Mouse (Mus musculus): ENCODE results near the gene Gm10477. TPM values are rescaled to one million over a fixed set of nuclear protein-coding genes. Genes with fewer than 3 reads are reported as not detected.
"Not testable (repeated sequence)": the region's sequence is repeated elsewhere in the genome, so short reads cannot be mapped to it uniquely, and the experiment has no call there.

Gm10477 gene
- not detected for total RNA-seq (2021)

DNA sequence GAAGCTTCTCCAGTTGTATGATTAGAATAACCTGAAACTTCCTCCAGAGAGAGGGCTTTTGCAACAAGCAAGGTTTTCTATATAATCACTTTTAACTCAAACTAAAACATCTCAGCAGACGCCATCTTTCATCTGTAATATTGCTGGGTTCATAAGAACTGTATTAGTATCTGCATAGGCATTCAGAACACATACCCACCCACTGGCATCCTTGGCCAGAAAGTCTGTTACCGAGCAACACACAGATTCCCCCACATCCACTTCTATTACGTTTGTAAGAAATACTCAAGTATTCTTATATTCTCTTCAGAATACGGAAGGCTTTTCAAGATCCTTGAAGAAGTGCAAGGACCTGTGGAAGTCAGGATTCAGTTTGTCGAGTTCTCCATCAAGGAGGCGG, at the start of gene Gm10477:
Gene Gm10477, plus strand, starts transcription at position 301 of the 400 bp plus-strand sequence.
- DNase-seq; intact Hi-C loops (cut with DNase I): not testable (repeated sequence)

GRCm38 (mm10) chrX:56477553-56477952, 47.0 kb upstream of the Gm10477 start:
- intact Hi-C loops (cut with DNase I): no loop called here
- no peak for DNase-seq

DNA sequence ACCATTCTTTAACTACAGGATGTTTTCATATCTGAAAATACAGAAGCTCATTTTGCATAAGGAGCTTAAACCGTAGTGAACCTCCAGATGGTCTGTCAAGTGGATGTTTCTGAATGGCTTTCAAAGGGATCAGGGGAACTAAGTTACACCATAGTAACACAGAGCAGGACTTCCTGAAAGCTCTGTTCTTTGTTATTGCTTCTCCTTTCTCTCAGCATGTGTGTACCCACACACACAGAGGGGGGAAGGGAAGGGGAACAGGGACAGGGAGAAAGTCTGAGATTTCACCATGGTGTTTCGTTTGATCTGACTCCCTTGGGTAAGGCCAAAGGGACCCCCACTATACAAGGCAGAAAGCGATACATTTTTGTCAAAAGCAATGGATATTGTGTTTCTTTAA, 42.6 kb upstream of the Gm10477 start:
- intact Hi-C loops (cut with DNase I): no loop called here
- no peak for DNase-seq

- intact Hi-C loops (cut with DNase I): loop anchor here (5.0 kb wide), 1 partner anchor 62 kb away; no protein-coding TSS in a partner anchor
- peak; percentile 71 for DNase-seq
These were observed 34.8 kb upstream of the Gm10477 start for GRCm38 (mm10) chrX:56489758-56490157.

GRCm38 (mm10) chrX:56497241-56497640, 27.3 kb upstream of the Gm10477 start:
- DNase-seq: peak; percentile 24
- intact Hi-C loops (cut with DNase I): no loop called here

DNA sequence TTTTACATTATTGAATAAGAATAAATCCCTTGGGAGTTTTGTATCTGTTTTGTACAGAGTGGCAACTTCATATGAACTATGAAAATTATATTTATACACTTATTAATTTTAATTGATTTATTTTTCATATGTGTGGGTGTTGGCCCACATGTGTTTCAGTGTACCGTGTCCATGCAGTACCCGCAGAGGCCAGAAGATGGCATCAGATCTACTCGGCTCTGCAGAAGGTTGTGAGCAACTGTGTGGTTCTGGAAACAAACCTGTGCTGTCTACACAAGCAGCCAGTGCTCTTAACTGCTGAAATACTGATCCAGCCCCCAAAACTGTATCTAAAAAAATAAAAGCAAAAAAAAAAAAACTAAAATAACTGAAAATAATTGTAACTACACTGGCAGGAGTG, 6.7 kb downstream of the Gm10477 start:
- DNase-seq: peak; percentile 57
- intact Hi-C loops (cut with DNase I): no loop called here

- DNase-seq: peak; percentile 33
- intact Hi-C loops (cut with DNase I): no loop called here
These were observed 12.6 kb downstream of the Gm10477 start for GRCm38 (mm10) chrX:56537162-56537561.

- no peak for DNase-seq
- intact Hi-C loops (cut with DNase I): no loop called here
These were observed 25.0 kb downstream of the Gm10477 start, which contains the start of gene Gm648 for GRCm38 (mm10) chrX:56549506-56549905. Gene Gm648, minus strand, starts transcription at chrX:56549606.

GRCm38 (mm10) chrX:56553584-56553983, 29.0 kb downstream of the Gm10477 start:
- intact Hi-C loops (cut with DNase I): no loop called here

DNA sequence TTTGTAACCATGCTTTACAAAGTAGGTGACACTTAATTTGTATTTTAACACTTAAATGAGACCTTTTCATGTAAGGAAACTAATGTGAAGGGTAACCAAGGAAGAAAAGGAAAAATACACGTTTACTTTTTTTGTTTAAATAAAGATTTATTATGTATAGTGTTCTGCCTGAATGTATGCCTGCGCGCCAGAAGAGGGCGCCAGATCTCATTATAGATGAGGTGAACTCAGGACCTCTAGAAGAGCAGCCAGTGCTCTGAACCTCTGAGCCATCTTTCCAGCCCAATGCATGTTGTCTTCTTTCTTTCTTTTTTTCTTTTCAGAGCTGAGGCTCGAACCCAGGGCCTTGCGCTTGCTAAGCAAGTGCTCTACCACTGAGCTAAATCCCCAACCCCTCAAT, 47.9 kb downstream of the Gm10477 start:
- peak; percentile 7 for DNase-seq
- intact Hi-C loops (cut with DNase I): no loop called here

More at GRCm38 (mm10) chrX:56553584-56553983, 29.0 kb downstream of the Gm10477 start:
- no peak for DNase-seq

Other genes starting within 250 kb of the Gm10477 start
- 1 to 10 TPM; 5.6 to 5.7 TPM for gene Zfp449, start 178.3 kb upstream of the Gm10477 start, total RNA-seq (2021)
- gene Smim10l2a, start 150.2 kb upstream of the Gm10477 start, total RNA-seq (2021): 10 to 100 TPM; 35.4 to 37.0 TPM
- gene Gm2174, start 76.8 kb upstream of the Gm10477 start, total RNA-seq (2021): not detected
- 10 to 100 TPM; 26.8 to 27.0 TPM for gene Ints6l, start 69.9 kb upstream of the Gm10477 start, total RNA-seq (2021)
- not detected for gene Gm648, start 24.9 kb downstream of the Gm10477 start, total RNA-seq (2021)
- 10 to 100 TPM; 37.0 to 37.2 TPM for gene Mmgt1, start 73.3 kb downstream of the Gm10477 start, total RNA-seq (2021)
- gene Slc9a6, start 85.0 kb downstream of the Gm10477 start, total RNA-seq (2021): 100 to 1,000 TPM; 103 to 116 TPM
- gene Fhl1, start 207.0 kb downstream of the Gm10477 start, total RNA-seq (2021): 100 to 1,000 TPM; 153 to 169 TPM